Mouse (Mus musculus) hindbrain, embryonic 11.5 days (tissue): ENCODE data around the gene Snrk. TPM values are rescaled to one million over a fixed set of nuclear protein-coding genes. Genes with fewer than 3 reads are reported as not detected.
A peak's percentile ranks its signal among the peaks of the same experiment; 100 is the strongest.

Source experiments
- ATAC-seq: fragments of 200-750 bp; cut with Nextera tagmentation; 2 replicates; pipeline ENCODE4 v1.8.0; 2017; ENCODE audit warnings: mild to moderate bottlenecking, moderate TSS enrichment, moderate library complexity; ENCODE audit not compliant: low FRiP score
- DNase-seq: peaks from one replicate; pipeline ENCODE4 v3.0.0-alpha.2; 2015; ENCODE audit warnings: low spot score
- H3K27ac ChIP-seq: fragments of 300-500 bp; sonication (generic); 2 replicates; pipeline ENCODE4 v1.5.1; 2014; ENCODE audit warnings: mild to moderate bottlenecking, low read depth, low read length
- H3K27me3 ChIP-seq: fragments of 300-500 bp; sonication (generic); 2 replicates; pipeline ENCODE4 v1.6.1; 2014; ENCODE audit warnings: mild to moderate bottlenecking, low read length, moderate library complexity, mixed read lengths; ENCODE audit not compliant: control insufficient read depth, insufficient read depth
- H3K36me3 ChIP-seq: fragments of 300-500 bp; sonication (generic); 2 replicates; pipeline ENCODE4 v1.6.1; 2014; ENCODE audit warnings: mild to moderate bottlenecking, low read length, moderate library complexity, mixed read lengths; ENCODE audit not compliant: control insufficient read depth, insufficient read depth
- H3K4me1 ChIP-seq: fragments of 300-500 bp; sonication (generic); replicated peaks from 2 replicates; pipeline ENCODE4 v1.6.1; 2014; ENCODE audit warnings: low read length, mixed read lengths; ENCODE audit not compliant: control insufficient read depth, insufficient read depth
- H3K4me2 ChIP-seq: fragments of 300-500 bp; sonication (generic); replicated peaks from 2 replicates; pipeline ENCODE4 v1.6.1; 2014; ENCODE audit warnings: mild to moderate bottlenecking, low read depth, low read length
- H3K4me3 ChIP-seq: fragments of 300-500 bp; sonication (generic); 2 replicates; pipeline ENCODE4 v1.5.1; 2014; ENCODE audit warnings: low read depth, low read length
- H3K9ac ChIP-seq: fragments of 300-500 bp; sonication (generic); 2 replicates; pipeline ENCODE4 v1.6.1; 2014; ENCODE audit warnings: low read depth, low read length
- H3K9me3 ChIP-seq: fragments of 300-500 bp; sonication (generic); 2 replicates; pipeline ENCODE4 v1.6.1; 2016; ENCODE audit warnings: low read length; ENCODE audit not compliant: control insufficient read depth
- WGBS: fragments of 180-500 bp; shearing (Covaris S2); extraction: QIAGEN DNeasy Blood & Tissue Kit; methylation state at CpG from one replicate; pipeline ENCODE4 v1.1.7; 2014; 5-methylcytosine and 5-hydroxymethylcytosine counted together
- polyA plus RNA-seq: library from polyadenylated mRNA; unstranded; fragments of >200 nt; fragmentation: Nextera tagmentation; extraction: Ambion mirVana; gene quantifications from 2 replicates; pipeline ENCODE4 v1.2.1, GENCODE M21; 2014

The Snrk gene
- polyA plus RNA-seq, 1 experiment from 2014 or later = 22.0 TPM

- Histone ChIP-seq H3K27ac (no peak overlapping the region), H3K27me3 (no peaks in the 10 kb centered on the region), H3K9ac (no peak overlapping the region), H3K36me3 (no peaks in the 10 kb centered on the region), H3K4me1 (0 out of 2 replicates have a peak, but pooled peaks cover 2% of the 10 kb centered on the region), H3K4me3 (no peak overlapping the region), H3K9me3 (no peaks in the 10 kb centered on the region), H3K4me2 (no peak overlapping the region)
- WGBS = 43% methylated on average over 1 of the region's 1 CpGs
- ATAC-seq (no peak), DNase-seq (no peak)
Measured at GRCm38 (mm10) chr9:122116359-122116758, 707 bp upstream of the Snrk start.

GRCm38 (mm10) chr9:122117692-122118529 is 845 bp downstream of the Snrk start:
- Histone ChIP-seq H3K4me3 (peak overlapping the region; percentile 60), H3K4me1 (0 out of 2 replicates have a peak, but pooled peaks cover 2% of the 10 kb centered on the region), H3K9ac (peak overlapping the region; percentile 91), H3K4me2 (peak overlapping the region; percentile 84), H3K27ac (peak overlapping the region; percentile 85), H3K36me3 (no peaks in the 10 kb centered on the region), H3K27me3 (no peaks in the 10 kb centered on the region), H3K9me3 (no peaks in the 10 kb centered on the region)
- DNase-seq (peak; percentile 53), ATAC-seq (peak; percentile 60)
- 5% methylated on average over 40 of the region's 40 CpGs for WGBS

DNA sequence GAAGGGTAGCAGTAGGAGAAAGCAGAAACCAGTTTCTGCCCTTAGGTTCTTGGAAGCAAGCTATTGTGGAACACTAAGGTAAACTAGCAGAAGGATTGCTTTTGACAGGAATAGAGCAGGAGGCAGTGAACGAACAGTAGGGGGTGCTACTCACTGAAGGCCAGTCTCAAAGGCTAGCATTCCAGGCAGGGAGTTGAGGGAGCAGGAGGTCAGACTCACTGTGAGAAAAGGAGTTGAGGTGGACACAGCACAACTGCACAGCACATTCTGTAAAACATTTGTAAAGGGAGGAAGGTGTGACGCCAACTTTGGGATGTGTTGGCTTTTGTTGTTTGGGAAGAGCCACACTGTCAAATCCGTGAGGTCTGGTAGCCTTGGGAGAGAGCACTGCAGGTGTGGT is 3.0 kb downstream of the Snrk start:
- no peak overlapping the region for H3K27ac ChIP-seq
- H3K9ac ChIP-seq = no peak overlapping the region
- no peak overlapping the region for H3K4me2 ChIP-seq
- no peak for ATAC-seq
- no peaks in the 10 kb centered on the region for H3K9me3 ChIP-seq
- peak; percentile 60 for DNase-seq
- H3K4me3 ChIP-seq = no peak overlapping the region
- WGBS = 37% methylated on average over 3 of the region's 3 CpGs
- no peaks in the 10 kb centered on the region for H3K27me3 ChIP-seq
- H3K4me1 ChIP-seq = 0 out of 2 replicates have a peak, but pooled peaks cover 2% of the 10 kb centered on the region
- no peaks in the 10 kb centered on the region for H3K36me3 ChIP-seq

GRCm38 (mm10) chr9:122122113-122122512 is 5.0 kb downstream of the Snrk start:
- no peaks in the 10 kb centered on the region for H3K27me3 ChIP-seq
- ATAC-seq = no peak
- no peak overlapping the region for H3K4me3 ChIP-seq
- H3K9ac ChIP-seq = no peak overlapping the region
- WGBS = 93% methylated on average over 5 of the region's 5 CpGs
- 0 out of 2 replicates have a peak, but pooled peaks cover 2% of the 10 kb centered on the region for H3K4me1 ChIP-seq
- no peaks in the 10 kb centered on the region for H3K36me3 ChIP-seq
- no peak overlapping the region for H3K27ac ChIP-seq
- no peak for DNase-seq
- no peak overlapping the region for H3K4me2 ChIP-seq
- no peaks in the 10 kb centered on the region for H3K9me3 ChIP-seq

DNA sequence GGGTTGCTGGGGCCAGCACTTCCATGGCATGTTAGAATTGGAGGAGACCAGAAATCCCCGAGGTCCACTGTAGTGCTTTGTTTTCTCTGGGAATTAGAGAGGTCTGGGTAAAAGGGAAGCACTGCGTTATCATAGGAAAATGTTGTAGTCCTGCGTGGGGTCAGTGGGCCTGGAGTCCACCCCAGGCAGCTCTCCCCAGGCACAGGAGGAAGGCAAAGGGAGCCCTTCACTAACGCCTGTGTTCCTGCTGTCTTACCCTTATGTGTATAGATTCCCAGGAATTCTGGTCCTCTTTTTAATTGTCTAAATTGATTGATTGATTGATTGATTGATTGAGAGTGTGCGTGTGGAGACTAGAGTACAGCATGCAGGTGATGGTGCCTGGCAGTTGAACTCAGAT is 6.1 kb downstream of the Snrk start:
- Histone ChIP-seq H3K27me3 (no peaks in the 10 kb centered on the region), H3K9ac (no peak overlapping the region), H3K27ac (no peak overlapping the region), H3K4me3 (no peak overlapping the region), H3K36me3 (no peaks in the 10 kb centered on the region), H3K4me2 (no peak overlapping the region), H3K4me1 (no peaks in the 10 kb centered on the region), H3K9me3 (no peaks in the 10 kb centered on the region)
- WGBS = 53% methylated on average over 5 of the region's 5 CpGs
- no peak for DNase-seq
- ATAC-seq = no peak

DNA sequence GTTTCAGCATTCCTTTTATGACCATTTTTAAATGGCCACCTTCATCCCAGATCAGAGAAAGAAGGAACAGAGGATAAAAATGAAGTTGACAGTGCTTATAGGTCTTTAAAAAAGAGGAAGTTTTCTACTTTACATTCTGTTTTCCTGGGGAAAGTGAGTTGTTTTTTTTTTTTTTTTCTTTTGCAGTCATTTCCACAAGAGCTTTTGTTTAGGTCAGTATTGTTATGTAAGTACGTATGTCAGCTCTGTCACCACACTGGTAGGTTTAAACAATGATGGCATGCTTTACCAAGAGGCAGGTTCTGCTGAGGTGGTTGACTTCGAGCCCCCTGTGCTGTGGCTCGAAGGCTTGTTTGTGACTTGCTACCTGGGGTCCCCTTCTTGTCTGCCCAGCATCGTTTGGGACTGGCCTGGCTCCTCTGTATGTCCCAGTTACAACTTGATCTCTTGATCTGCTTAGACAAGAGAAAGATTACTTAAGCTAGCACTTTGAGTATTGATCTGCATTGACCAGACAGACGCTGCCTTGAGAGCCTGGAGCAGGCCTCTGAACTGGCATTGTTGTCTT is 8.7 kb downstream of the Snrk start:
- H3K4me1 ChIP-seq = no peaks in the 10 kb centered on the region
- 35% methylated on average over 5 of the region's 5 CpGs for WGBS
- DNase-seq (no peak), ATAC-seq (no peak)
- no peak overlapping the region for H3K4me2 ChIP-seq
- H3K9me3 ChIP-seq = no peaks in the 10 kb centered on the region
- no peak overlapping the region for H3K4me3 ChIP-seq
- H3K36me3 ChIP-seq = no peaks in the 10 kb centered on the region
- no peaks in the 10 kb centered on the region for H3K27me3 ChIP-seq
- H3K27ac ChIP-seq = no peak overlapping the region
- no peak overlapping the region for H3K9ac ChIP-seq

- no peak overlapping the region for H3K27ac ChIP-seq
- DNase-seq (no peak), ATAC-seq (no peak)
- no peaks in the 10 kb centered on the region for H3K27me3 ChIP-seq
- no peak overlapping the region for H3K4me2 ChIP-seq
- H3K4me3 ChIP-seq = no peak overlapping the region
- H3K9ac ChIP-seq = no peak overlapping the region
- WGBS = 72% methylated on average over 5 of the region's 8 CpGs
- no peaks in the 10 kb centered on the region for H3K9me3 ChIP-seq
- no peaks in the 10 kb centered on the region for H3K4me1 ChIP-seq
- H3K36me3 ChIP-seq = no peaks in the 10 kb centered on the region
Measured at GRCm38 (mm10) chr9:122126790-122127189, 9.7 kb downstream of the Snrk start.

GRCm38 (mm10) chr9:122127271-122127785 is 10.3 kb downstream of the Snrk start:
- Histone ChIP-seq H3K4me1 (no peaks in the 10 kb centered on the region), H3K27ac (no peak overlapping the region), H3K4me3 (no peak overlapping the region), H3K36me3 (no peaks in the 10 kb centered on the region), H3K27me3 (no peaks in the 10 kb centered on the region), H3K4me2 (no peak overlapping the region), H3K9me3 (no peaks in the 10 kb centered on the region), H3K9ac (no peak overlapping the region)
- WGBS = 62% methylated on average over 3 of the region's 3 CpGs
- no peak for DNase-seq
- no peak for ATAC-seq
